Mouse (Mus musculus): ENCODE results near the gene Aggf1. TPM values are rescaled to one million over a fixed set of nuclear protein-coding genes. Genes with fewer than 3 reads are reported as not detected.

Gene Aggf1
- polyA plus RNA-seq, 1 experiment from 2014 or later, result 15.8 TPM

DNA sequence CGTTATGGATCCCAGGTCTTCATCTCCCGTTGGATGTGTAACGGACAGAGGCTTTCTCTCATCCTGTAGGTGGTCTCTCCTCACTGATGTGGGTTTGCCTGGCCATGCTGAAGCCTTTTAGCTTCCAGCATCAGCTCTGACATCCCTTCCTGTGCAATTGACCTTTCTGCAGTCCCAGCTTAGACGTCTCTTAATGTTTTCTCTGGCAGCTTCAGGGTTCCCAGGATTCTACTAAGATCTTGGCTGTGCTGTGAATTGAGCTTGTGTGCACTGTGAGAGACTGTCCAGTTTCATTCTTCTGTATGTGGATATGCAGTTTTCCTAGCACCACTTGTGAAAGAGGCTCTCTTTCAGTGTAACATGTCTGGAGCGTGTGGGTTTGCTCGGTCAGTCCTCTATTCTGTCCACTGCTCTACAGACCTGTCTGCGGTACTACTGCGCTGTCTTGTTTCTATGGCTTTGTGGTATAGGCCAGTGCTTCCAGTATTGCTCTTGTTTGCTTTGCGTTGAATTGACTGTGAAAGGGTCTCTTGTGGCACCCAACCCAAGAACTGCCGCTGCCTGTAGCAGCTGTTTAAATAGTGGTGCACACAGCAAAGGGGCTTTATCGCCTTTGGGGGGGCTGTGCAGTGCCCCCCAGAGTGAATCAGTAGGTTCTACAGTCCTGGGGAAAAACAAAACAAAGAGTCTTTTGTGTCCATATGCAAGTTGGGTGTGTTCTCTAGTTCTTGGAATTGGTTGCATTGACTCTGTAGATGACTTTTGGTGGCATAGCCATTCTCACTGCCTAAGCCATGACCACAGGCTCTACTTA is 42.9 kb downstream of the Aggf1 start:
- Histone ChIP-seq H3K4me3 (replicated peaks) (no peak overlapping the region), H3K9ac (no peak overlapping the region), H3K27ac (replicated peaks) (no peak overlapping the region), H3K36me3 (replicated peaks) (peaks cover 12% of the 10 kb centered on the region; the same call in 1 of the 2 replicates), H3K27me3 (no peaks in the 10 kb centered on the region), H3K9me3 (replicated peaks) (no peaks in the 10 kb centered on the region), H3K4me2 (no peak overlapping the region), H3K4me1 (replicated peaks) (peaks cover 8% of the 10 kb centered on the region; the same call in 1 of the 2 replicates)
- no peak for ATAC-seq (ENCODE audit: insufficient read depth)
- WGBS (ENCODE audit: insufficient replicate concordance), result 74% methylated on average over 11 of the region's 11 CpGs

DNA sequence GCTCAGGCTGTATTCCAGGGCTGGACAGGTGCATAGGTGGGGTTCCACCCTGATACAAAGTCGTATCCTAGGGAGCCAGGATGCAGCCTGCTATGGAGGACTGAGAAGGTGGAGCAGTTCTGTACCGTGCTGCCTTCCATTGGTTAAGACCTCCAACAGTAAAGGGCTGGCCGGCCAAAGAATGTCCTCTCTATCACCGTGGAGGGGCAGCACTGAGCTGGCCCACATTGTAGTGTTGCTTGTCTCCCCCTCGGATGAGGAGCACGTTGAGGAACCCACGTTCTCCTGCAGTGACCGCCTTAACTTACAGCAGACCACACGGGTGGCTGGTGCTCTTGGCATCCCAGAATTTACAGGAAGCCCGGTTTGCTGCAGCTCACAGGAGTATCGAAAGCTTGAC is 44.6 kb downstream of the Aggf1 start:
- no peak overlapping the region for H3K27ac ChIP-seq (replicated peaks)
- no peaks in the 10 kb centered on the region for H3K9me3 ChIP-seq (replicated peaks)
- H3K4me2 ChIP-seq, result no peak overlapping the region
- ATAC-seq (ENCODE audit: insufficient read depth), result no peak
- no peaks in the 10 kb centered on the region for H3K36me3 ChIP-seq (replicated peaks)
- WGBS (ENCODE audit: insufficient replicate concordance), result 58% methylated on average over 11 of the region's 11 CpGs
- H3K27me3 ChIP-seq, result peaks cover 16% of the 10 kb centered on the region
- no peak overlapping the region for H3K9ac ChIP-seq
- H3K4me1 ChIP-seq (replicated peaks), result peaks cover 14% of the 10 kb centered on the region; the same call in 1 of the 2 replicates
- no peak overlapping the region for H3K4me3 ChIP-seq (replicated peaks)

DNA sequence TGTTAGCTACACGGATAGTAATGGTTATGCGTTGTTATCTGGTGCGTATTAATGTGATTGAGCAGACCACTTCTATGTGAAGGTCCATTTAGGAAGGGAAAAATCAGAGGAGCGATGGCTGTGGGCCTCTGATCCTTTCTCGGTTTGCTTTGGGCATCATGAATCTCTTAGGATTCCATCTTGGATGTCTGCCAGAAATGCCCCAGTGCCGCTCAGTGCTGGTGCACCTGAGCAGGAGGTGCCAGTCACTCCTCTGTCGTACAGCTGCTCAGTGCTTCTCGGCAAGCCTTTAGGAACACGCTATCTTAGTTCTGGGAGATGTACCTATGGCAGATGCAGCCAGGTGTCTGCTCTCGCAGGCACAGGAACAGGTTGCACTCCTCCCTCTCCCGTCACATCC is 46.4 kb downstream of the Aggf1 start:
- WGBS (ENCODE audit: insufficient replicate concordance), result 73% methylated on average over 11 of the region's 11 CpGs
- Histone ChIP-seq H3K9ac (no peak overlapping the region), H3K4me2 (no peak overlapping the region), H3K4me1 (replicated peaks) (peaks cover 14% of the 10 kb centered on the region; the same call in 1 of the 2 replicates), H3K36me3 (replicated peaks) (no peaks in the 10 kb centered on the region), H3K9me3 (replicated peaks) (no peaks in the 10 kb centered on the region), H3K27ac (replicated peaks) (no peak overlapping the region), H3K27me3 (peaks cover 28% of the 10 kb centered on the region), H3K4me3 (replicated peaks) (no peak overlapping the region)
- ATAC-seq (ENCODE audit: insufficient read depth), result no peak

DNA sequence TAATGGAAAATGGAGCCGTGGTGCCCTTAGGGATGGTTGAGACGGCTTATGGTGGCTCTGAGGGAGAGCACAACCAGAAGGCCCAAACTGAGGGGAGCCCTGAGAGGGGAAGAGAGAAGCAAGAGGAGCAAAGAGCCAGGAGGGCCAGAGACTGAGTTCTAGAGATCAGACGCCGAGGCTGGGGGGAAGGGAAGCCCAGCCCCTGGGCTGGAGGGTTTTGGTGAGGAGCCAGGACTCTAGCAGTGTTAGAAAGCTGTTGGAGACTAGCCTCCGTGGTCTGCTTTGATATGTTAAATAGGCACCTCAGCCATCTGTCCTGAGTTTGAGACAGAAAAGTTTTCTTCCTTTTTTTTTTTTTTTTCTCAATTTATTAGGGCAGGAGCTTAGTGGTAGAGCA is 47.8 kb downstream of the Aggf1 start:
- H3K4me3 ChIP-seq (replicated peaks), result peak overlapping the region; percentile 63

DNA sequence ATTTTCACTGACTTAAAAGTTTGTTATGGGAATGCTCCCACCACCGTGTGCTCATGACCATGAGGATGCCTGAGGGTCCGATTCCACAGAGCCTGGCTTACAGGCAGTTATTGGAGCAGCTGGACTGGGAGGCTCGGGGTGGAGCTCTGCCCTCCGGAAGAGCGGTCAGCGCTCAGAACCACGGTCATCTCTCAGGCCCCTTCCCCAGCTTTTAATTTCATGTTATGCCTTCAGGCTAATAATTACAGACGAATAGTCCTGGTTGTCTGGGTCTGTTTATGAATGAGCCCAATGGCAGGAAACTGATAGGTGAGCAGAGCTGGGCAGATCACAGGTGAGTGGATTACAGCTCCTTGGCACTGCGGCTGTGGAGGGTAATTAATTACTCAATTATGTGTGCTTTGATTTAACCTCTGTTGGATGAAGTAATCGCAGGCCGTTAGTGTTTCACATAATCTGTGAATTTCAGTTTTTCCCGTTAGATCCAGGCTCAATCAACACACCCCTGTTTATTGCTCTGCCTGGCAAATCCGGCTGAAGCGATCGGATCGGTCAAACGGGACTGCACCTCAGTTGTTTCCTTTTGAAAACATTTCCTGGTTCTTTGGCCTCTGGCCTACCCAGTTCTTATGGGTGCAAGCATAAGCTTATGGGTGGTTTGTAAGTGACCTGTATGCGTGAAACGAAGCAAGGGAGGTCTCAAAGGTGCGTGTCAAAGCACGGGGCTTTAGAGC is 48.4 kb downstream of the Aggf1 start:
- H3K36me3 ChIP-seq (replicated peaks), result no peaks in the 10 kb centered on the region
- no peaks in the 10 kb centered on the region for H3K9me3 ChIP-seq (replicated peaks)
- peak overlapping the region; percentile 75 for H3K4me2 ChIP-seq
- 0 out of 2 replicates have a peak overlapping the region, but pooled peaks have one; percentile 1 for H3K9ac ChIP-seq
- H3K4me1 ChIP-seq (replicated peaks), result peaks cover 14% of the 10 kb centered on the region; the same call in 1 of the 2 replicates
- 26% methylated on average over 21 of the region's 21 CpGs for WGBS (ENCODE audit: insufficient replicate concordance)
- peaks cover 34% of the 10 kb centered on the region for H3K27me3 ChIP-seq
- no peak for ATAC-seq (ENCODE audit: insufficient read depth)
- H3K4me3 ChIP-seq (replicated peaks), result peak overlapping the region; percentile 63
- no peak overlapping the region for H3K27ac ChIP-seq (replicated peaks)

More for the DNA sequence above, 47.8 kb downstream of the Aggf1 start:
- H3K27ac ChIP-seq (replicated peaks), result no peak overlapping the region
- H3K27me3 ChIP-seq, result peaks cover 34% of the 10 kb centered on the region
- no peak for ATAC-seq (ENCODE audit: insufficient read depth)
- 0 out of 2 replicates have a peak overlapping the region, but pooled peaks have one; percentile 1 for H3K9ac ChIP-seq
- no peaks in the 10 kb centered on the region for H3K9me3 ChIP-seq (replicated peaks)
- peak overlapping the region; percentile 75 for H3K4me2 ChIP-seq
- peaks cover 14% of the 10 kb centered on the region; the same call in 1 of the 2 replicates for H3K4me1 ChIP-seq (replicated peaks)
- no peaks in the 10 kb centered on the region for H3K36me3 ChIP-seq (replicated peaks)
- WGBS (ENCODE audit: insufficient replicate concordance), result 20% methylated on average over 5 of the region's 5 CpGs

DNA sequence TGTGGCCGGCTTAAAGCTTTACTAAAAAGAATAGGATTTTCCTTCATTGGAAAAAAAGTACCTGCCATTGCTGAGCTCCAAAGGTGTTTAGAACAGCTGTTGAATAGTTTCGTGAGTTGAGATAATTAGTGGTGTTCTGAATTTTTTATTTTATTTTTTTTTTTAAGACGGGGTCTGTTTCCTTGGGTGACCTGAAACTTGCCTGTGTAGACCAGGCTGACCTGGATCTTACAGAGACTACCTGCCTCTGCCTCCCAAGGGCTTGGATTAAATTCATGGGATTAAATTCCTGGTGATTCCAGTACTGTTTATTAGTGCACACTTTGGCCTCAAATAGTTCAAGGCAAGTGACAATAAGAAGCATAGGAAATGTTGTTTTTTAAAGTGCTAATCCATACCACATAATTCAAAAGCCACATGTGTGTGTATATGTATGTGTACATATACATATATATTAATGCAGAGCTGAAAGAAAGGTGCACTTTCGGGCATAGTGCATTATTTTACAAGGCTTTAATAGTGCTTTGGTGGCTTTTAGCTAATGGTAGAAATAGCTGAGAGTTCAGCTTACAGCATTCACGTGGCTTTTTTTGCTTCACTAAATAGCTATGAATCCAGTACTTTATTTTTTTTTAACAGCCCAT is 49.1 kb downstream of the Aggf1 start:
- Histone ChIP-seq H3K27ac (replicated peaks) (peak overlapping the region; percentile 85; the same call in 1 of the 2 replicates), H3K9ac (no peak overlapping the region), H3K9me3 (replicated peaks) (no peaks in the 10 kb centered on the region), H3K4me1 (replicated peaks) (peaks cover 11% of the 10 kb centered on the region; the same call in 1 of the 2 replicates), H3K36me3 (replicated peaks) (no peaks in the 10 kb centered on the region), H3K4me3 (replicated peaks) (peak overlapping the region; percentile 63), H3K27me3 (peaks cover 34% of the 10 kb centered on the region), H3K4me2 (peak overlapping the region; percentile 75)
- WGBS (ENCODE audit: insufficient replicate concordance), result 9% methylated on average over 5 of the region's 5 CpGs
- ATAC-seq (ENCODE audit: insufficient read depth), result no peak

DNA sequence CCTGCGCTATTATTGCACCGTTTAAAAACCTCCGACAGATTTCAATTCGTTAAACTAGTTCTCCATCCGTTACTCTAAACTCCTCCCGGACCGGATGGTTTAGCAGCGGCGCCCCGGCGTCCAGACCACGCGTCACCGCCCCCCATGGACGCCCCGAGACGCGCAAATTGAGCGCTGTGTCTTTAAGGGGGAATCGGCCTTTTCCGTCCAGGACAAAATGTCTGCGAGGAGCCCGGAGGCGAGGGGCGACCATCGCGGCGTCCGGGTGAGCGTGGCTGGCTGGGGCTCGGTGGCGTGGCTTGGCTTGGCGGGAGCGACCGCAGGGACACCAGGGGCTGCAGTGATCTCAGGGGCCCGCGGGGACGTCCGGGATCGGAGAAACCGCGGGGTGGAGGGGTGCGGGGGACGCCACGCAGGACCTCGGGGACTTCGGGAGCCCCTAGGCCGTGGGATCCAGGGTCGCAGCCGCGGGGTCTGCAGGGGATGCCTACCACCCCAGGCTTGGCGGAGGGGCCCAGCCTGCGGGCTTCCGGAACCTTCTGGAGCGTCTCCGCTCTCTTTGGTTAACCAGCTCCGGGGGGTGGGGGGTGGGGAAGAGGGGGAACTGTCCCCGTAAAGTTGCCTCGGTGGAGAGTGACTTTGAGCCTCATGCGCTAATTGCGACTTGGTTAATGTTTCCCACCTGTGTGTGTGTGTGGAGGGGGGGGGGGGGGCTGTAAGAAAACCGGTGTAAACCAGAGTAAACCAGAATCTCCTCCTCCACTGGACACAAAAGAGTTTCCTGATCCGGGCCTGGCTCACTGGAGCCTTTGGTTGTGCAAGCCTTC is 49.9 kb downstream of the Aggf1 start:
- peak overlapping the region; percentile 63 for H3K4me3 ChIP-seq (replicated peaks)
- H3K36me3 ChIP-seq (replicated peaks), result no peaks in the 10 kb centered on the region
- peak; percentile 58 for ATAC-seq (ENCODE audit: insufficient read depth)
- no peaks in the 10 kb centered on the region for H3K9me3 ChIP-seq (replicated peaks)
- peaks cover 11% of the 10 kb centered on the region; the same call in 1 of the 2 replicates for H3K4me1 ChIP-seq (replicated peaks)
- peak overlapping the region; percentile 85 for H3K27ac ChIP-seq (replicated peaks)
- peak overlapping the region; percentile 72 for H3K9ac ChIP-seq
- WGBS (ENCODE audit: insufficient replicate concordance), result under 1% methylated on average over 56 of the region's 63 CpGs
- peak overlapping the region; percentile 75 for H3K4me2 ChIP-seq
- peaks cover 34% of the 10 kb centered on the region for H3K27me3 ChIP-seq

DNA sequence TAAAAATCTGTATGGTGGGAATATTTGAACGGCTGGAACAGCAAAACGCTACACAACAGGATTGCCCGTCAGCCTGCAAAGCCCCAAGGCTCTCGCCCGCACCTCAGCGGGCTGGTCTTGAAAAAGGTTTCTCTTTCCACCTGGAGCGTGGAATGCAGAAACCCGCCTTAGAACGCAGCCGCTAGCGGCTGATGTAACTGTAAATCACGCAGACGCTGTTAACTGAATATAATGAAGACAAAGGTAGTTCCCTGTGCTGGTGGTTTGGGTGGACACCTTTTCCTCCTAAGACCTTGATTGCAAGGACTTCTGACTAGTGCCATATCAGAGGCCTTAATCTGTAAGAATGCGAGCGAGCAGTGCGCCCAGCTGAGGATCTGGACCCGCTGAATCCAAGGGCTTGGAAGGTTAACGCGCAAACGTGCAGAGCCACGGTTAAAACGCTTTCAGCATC is 50.5 kb downstream of the Aggf1 start:
- H3K9ac ChIP-seq, result peak overlapping the region; percentile 72
- H3K9me3 ChIP-seq (replicated peaks), result no peaks in the 10 kb centered on the region
- no peaks in the 10 kb centered on the region for H3K36me3 ChIP-seq (replicated peaks)
- no peak for ATAC-seq (ENCODE audit: insufficient read depth)
- H3K27ac ChIP-seq (replicated peaks), result peak overlapping the region; percentile 85; the same call in 1 of the 2 replicates
- peak overlapping the region; percentile 63 for H3K4me3 ChIP-seq (replicated peaks)
- H3K4me2 ChIP-seq, result peak overlapping the region; percentile 75
- H3K4me1 ChIP-seq (replicated peaks), result peaks cover 11% of the 10 kb centered on the region; the same call in 1 of the 2 replicates
- under 1% methylated on average over 22 of the region's 22 CpGs for WGBS (ENCODE audit: insufficient replicate concordance)
- peaks cover 34% of the 10 kb centered on the region for H3K27me3 ChIP-seq

DNA sequence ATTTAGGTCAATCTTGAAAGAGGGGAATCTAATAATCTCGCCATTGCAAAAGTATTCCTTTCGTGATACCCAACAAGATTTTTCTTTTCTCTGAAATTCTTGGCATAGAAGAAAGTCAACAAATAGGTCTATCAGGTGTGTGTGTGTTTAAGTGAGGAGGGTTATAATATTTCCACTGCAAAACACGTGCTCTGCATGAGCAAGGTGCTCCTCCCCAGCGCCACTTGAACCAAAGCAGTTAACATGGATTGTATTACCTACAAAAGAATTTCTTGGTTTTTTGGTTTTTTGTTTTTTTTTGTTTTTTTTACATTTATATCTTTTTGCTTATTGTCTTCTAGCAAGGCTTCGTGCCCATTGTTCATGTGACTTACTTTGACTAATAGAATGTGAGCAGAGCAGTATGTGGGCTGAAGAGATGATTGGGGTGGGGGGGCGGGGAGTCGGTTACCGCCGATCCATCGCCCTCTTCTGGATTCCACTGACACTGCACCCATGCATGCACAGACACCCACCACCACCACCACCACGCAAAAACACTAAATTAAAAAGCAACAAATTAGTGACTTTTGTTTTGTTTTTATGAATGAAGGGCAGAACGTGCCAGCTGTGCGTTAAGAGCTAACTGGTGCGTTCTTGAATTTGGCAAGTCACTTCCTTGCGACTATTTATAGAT is 51.1 kb downstream of the Aggf1 start:
- H3K4me2 ChIP-seq, result peak overlapping the region; percentile 75
- H3K36me3 ChIP-seq (replicated peaks), result no peaks in the 10 kb centered on the region
- 18% methylated on average over 15 of the region's 15 CpGs for WGBS (ENCODE audit: insufficient replicate concordance)
- H3K4me3 ChIP-seq (replicated peaks), result peak overlapping the region; percentile 63
- ATAC-seq (ENCODE audit: insufficient read depth), result no peak
- H3K9ac ChIP-seq, result peak overlapping the region; percentile 72
- no peaks in the 10 kb centered on the region for H3K9me3 ChIP-seq (replicated peaks)
- H3K27ac ChIP-seq (replicated peaks), result 0 out of 2 replicates have a peak overlapping the region, but pooled peaks have one; percentile 85
- H3K4me1 ChIP-seq (replicated peaks), result peaks cover 11% of the 10 kb centered on the region; the same call in 1 of the 2 replicates
- H3K27me3 ChIP-seq, result peaks cover 35% of the 10 kb centered on the region

Measured in liver, embryonic 15.5 days (tissue).